ENCODE assay signal across 8 mouse cellular contexts in the genomic region with DNA sequence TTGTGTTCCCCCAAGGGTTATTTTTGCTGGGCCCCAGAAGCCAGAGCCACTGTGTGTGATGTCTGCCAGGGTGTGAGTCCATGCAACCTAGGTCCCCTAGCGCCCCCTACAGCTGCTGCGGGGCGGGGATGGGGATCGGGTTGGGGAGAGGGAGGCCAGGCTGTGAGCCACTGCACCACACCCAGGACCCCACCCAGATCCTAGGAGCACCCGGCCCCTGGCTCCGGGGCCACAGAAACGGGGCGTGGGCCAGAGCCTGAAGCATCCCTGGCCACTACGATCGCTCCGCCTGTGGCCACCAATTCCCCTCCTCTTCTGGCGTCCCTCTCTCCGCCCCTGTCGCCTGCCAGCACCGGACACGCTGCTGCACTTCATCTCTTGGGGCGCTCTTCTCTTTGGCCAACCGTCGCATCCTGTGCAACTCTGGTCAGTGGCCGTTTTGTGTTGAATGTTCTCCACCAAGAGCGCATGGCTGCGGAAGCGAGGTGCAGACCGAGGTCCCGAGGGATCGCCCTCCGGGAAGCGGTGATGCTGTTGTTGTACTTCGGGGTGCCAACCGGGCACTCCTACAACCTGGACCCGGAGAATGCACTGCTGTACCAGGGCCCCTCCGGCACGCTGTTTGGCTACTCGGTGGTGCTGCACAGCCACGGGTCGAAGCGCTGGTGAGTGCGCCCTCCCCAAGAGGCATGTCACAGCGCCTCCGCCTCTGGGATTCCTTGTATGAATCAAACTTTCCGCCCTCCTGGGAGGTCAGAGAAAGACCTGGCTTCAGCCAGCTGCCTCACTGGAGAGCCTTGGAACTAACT. TPM values are rescaled to one million over a fixed set of nuclear protein-coding genes. Genes with fewer than 3 reads are reported as not detected.
DNase-seq lines count a peak whose midpoint lies in the region; ATAC-seq lines count a peak whose summit lies in the region.

A gene (plus strand): TSS at position 235 of the 809 bp plus-strand sequence.

- peak within 1 kb of the TSS; percentile 95 for H3K4me2 ChIP-seq in embryonic facial prominence, embryonic 14.5 days (ENCODE audit: low read depth, low read length)
- H3K4me2 ChIP-seq in limb, embryonic 13.5 days (replicated peaks), result peak within 1 kb of the TSS; percentile 94
- H3K4me2 ChIP-seq in midbrain, embryonic 14.5 days (ENCODE audit: low read length), result peak within 1 kb of the TSS; percentile 90

- ATAC-seq in embryonic facial prominence, embryonic 14.5 days (ENCODE audit: low read depth), result peak; percentile 86
- peak; percentile 84 for ATAC-seq in limb, embryonic 13.5 days (ENCODE audit: low FRiP score, low read depth)
- peak; percentile 90 for ATAC-seq in midbrain, embryonic 14.5 days (ENCODE audit: low FRiP score, low TSS enrichment)

- H3K36me3 ChIP-seq in embryonic facial prominence, embryonic 14.5 days (ENCODE audit: control insufficient read depth, insufficient read depth, low read length), result no peaks in the 10 kb centered on the region
- H3K36me3 ChIP-seq in limb, embryonic 13.5 days, result no peaks in the 10 kb centered on the region
- H3K36me3 ChIP-seq in midbrain, embryonic 14.5 days (ENCODE audit: control insufficient read depth, insufficient read depth, low read length), result no peaks in the 10 kb centered on the region

- H3K27ac ChIP-seq in embryonic facial prominence, embryonic 14.5 days (replicated peaks; ENCODE audit: low read depth, low read length), result peak within 1 kb of the TSS; percentile 39
- no peak within 1 kb of the TSS; the same call in 1 of the 2 replicates for H3K27ac ChIP-seq in limb, embryonic 13.5 days
- H3K27ac ChIP-seq in midbrain, embryonic 14.5 days (replicated peaks; ENCODE audit: low read depth, low read length), result no peak within 1 kb of the TSS

- H3K4me3 ChIP-seq in embryonic facial prominence, embryonic 14.5 days (ENCODE audit: low read depth, low read length), result peak within 1 kb of the TSS; percentile 53
- peak within 1 kb of the TSS; percentile 57 for H3K4me3 ChIP-seq in limb, embryonic 13.5 days
- peak within 1 kb of the TSS; percentile 50 for H3K4me3 ChIP-seq in midbrain, embryonic 14.5 days (replicated peaks; ENCODE audit: low read depth, low read length)

- H3K9me3 ChIP-seq in embryonic facial prominence, embryonic 14.5 days (ENCODE audit: control insufficient read depth, low read length), result no peaks in the 10 kb centered on the region
- H3K9me3 ChIP-seq in limb, embryonic 13.5 days, result no peaks in the 10 kb centered on the region
- H3K9me3 ChIP-seq in midbrain, embryonic 14.5 days (ENCODE audit: control insufficient read depth, low read length), result no peaks in the 10 kb centered on the region

- DNase-seq in urinary bladder, adult 18-20 months (ENCODE audit: low spot score in 2 of 2), result peak; percentile 7 to 29
- DNase-seq in urinary bladder, postnatal 10 days (ENCODE audit: low spot score), result no peak
- DNase-seq in embryonic facial prominence, embryonic 14.5 days (ENCODE audit: low spot score), result peak; percentile 79
- peak; percentile 23 for DNase-seq in heart, adult 8-10 months (ENCODE audit: low spot score)
- DNase-seq in kidney, adult 8-10 months, result peak; percentile 5 to 24
- peak; percentile 76 for DNase-seq in midbrain, embryonic 14.5 days
- DNase-seq in spleen, adult 12 weeks (ENCODE audit: low spot score), result peak; percentile 96

- H3K27me3 ChIP-seq in embryonic facial prominence, embryonic 14.5 days (replicated peaks; ENCODE audit: control insufficient read depth, insufficient read depth, low read length), result no peaks in the 10 kb centered on the region
- H3K27me3 ChIP-seq in limb, embryonic 13.5 days, result 0 out of 2 replicates have a peak, but pooled peaks cover 3% of the 10 kb centered on the region
- H3K27me3 ChIP-seq in midbrain, embryonic 14.5 days (ENCODE audit: control insufficient read depth, insufficient read depth, low read length), result no peaks in the 10 kb centered on the region

- WGBS in embryonic facial prominence, embryonic 14.5 days, result 0% methylated on average over 33 of the region's 41 CpGs
- WGBS in limb, embryonic 13.5 days, result under 1% methylated on average over 41 of the region's 41 CpGs
- WGBS in midbrain, embryonic 14.5 days, result 1% methylated on average over 41 of the region's 41 CpGs

- peak within 1 kb of the TSS; percentile 66 for H3K9ac ChIP-seq in embryonic facial prominence, embryonic 14.5 days (ENCODE audit: low read depth, low read length)
- H3K9ac ChIP-seq in limb, embryonic 13.5 days, result peak within 1 kb of the TSS; percentile 68
- peak within 1 kb of the TSS; percentile 65 for H3K9ac ChIP-seq in midbrain, embryonic 14.5 days (replicated peaks; ENCODE audit: low read length)

- peaks cover 15% of the 10 kb centered on the region for H3K4me1 ChIP-seq in embryonic facial prominence, embryonic 14.5 days (ENCODE audit: control insufficient read depth, insufficient read depth, low read length)
- peaks cover 19% of the 10 kb centered on the region for H3K4me1 ChIP-seq in limb, embryonic 13.5 days
- H3K4me1 ChIP-seq in midbrain, embryonic 14.5 days (ENCODE audit: control insufficient read depth, insufficient read depth, low read length), result peaks cover 12% of the 10 kb centered on the region

RNA-seq across cellular contexts. Expression of the gene that starts here (rescaled TPM):
- 14.1 TPM in 2 replicates for polyA plus RNA-seq in embryonic facial prominence, embryonic 14.5 days (2014; fragmentation: Nextera tagmentation; extraction: Ambion mirVana)
- 1 to 10 TPM; 1.1 to 2.7 (median 1.3) TPM for total RNA-seq in heart, adult 8-10 months (2022)
- polyA plus RNA-seq in limb, embryonic 13.5 days (2015; fragmentation: Nextera tagmentation; extraction: Ambion mirVana), result 8.8 and 9.7 TPM in 2 replicates
- 2.4 and 4.6 TPM in 2 replicates for polyA plus RNA-seq in midbrain, embryonic 14.5 days (2014; fragmentation: Nextera tagmentation; extraction: Ambion mirVana)
